In the genomic region with DNA sequence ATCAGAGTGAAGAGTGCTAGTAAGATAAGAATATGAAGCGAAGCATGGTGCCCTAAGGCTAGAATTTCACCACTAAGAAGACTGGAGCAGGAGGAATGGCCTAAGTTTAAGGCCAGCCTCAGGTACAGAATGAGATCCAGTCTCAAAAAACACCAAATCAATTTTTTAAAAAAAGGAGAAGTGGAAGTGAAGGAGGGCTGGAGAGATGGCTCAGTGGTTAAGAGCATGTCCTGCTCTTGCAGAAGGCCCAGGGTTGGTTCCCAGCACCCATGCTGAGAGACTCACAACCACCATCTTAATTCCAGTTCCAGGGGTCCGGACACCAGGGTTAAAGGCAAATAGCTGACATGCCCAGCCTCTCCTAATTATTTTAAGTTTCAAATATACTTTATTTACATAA, we compare ENCODE assay signal across 18 mouse cellular contexts. TPM values are rescaled to one million over a fixed set of nuclear protein-coding genes. Genes with fewer than 3 reads are reported as not detected.
DNase-seq lines count a peak whose midpoint lies in the region; ATAC-seq and TF ChIP-seq lines count a peak whose summit lies in the region.
"Had no signal": no experiment of that assay in that cellular context is flagged by ENCODE, and none has a peak within 500 bp of the region (broad histone marks: within the 10 kb centered on the region; RNA-seq: fewer than 3 reads in every experiment).

No protein-coding gene starts in this region.

- H3K79me2 ChIP-seq in CH12.LX (replicated peaks; ENCODE audit: control insufficient read depth, extremely low read depth, insufficient read depth, poor library complexity, severe bottlenecking), result peaks cover 60% of the 10 kb centered on the region

- H3K4me2 ChIP-seq in embryonic facial prominence, embryonic 14.5 days (ENCODE audit: low read depth, low read length), result no peak overlapping the region
- no peak overlapping the region for H3K4me2 ChIP-seq in CH12.LX (ENCODE audit: insufficient read depth, low read depth, poor library complexity, severe bottlenecking)
- no peak overlapping the region for H3K4me2 ChIP-seq in forebrain, embryonic 12.5 days
- H3K4me2 ChIP-seq: heart, embryonic 12.5 days; hindbrain, embryonic 14.5 days had no signal

- TF ChIP-seq EP300 in CH12.LX (IDR thresholded peaks at IDR 0.05; ENCODE audit: low read length), result peak; percentile 30; the same call in 1 of the 2 replicates

- dilution Hi-C loops in CH12.LX (cut with MboI; ENCODE audit: extremely low pct_ligation_motif_present, extremely low pct_unique_long_range_greater_than_20kb, low sequenced_read_pairs), result no loop called here

- no peak for TF ChIP-seq POLR2A in CH12.LX (IDR thresholded peaks at IDR 0.05; ENCODE audit: low read depth, low read length)

- no peak for DNase-seq in embryonic facial prominence, embryonic 14.5 days (ENCODE audit: low spot score)
- DNase-seq in embryonic facial prominence, embryonic 10.5 days (ENCODE audit: low spot score), result no peak
- DNase-seq in CH12.LX (ENCODE audit: extremely low read depth), result peak; percentile 31
- DNase-seq in splenic B cell, adult 2 months (ENCODE audit: low read depth, low spot score), result peak; percentile 49
- no peak for DNase-seq in right cerebral cortex, adult 18-20 months
- DNase-seq: adrenal gland, adult 8-10 months; adrenal gland, postnatal 36 days; cerebellum, adult 18-20 months; cerebellum, adult 9-11 months; cerebellum, postnatal 36 days; gastrocnemius, postnatal 25 days had no signal

- WGBS in embryonic facial prominence, embryonic 14.5 days, result 96% methylated on average over 2 of the region's 2 CpGs
- 87% methylated on average over 2 of the region's 2 CpGs for WGBS in embryonic facial prominence, embryonic 10.5 days
- WGBS in forebrain, embryonic 12.5 days, result 96% methylated on average over 2 of the region's 2 CpGs

- H3K27ac ChIP-seq in embryonic facial prominence, embryonic 14.5 days (replicated peaks; ENCODE audit: low read depth, low read length), result 0 out of 2 replicates have a peak overlapping the region, but pooled peaks have one; percentile 15
- no peak overlapping the region for H3K27ac ChIP-seq in embryonic facial prominence, embryonic 10.5 days (replicated peaks)
- peak overlapping the region; percentile 21; the same call in 1 of the 2 replicates for H3K27ac ChIP-seq in CH12.LX (ENCODE audit: insufficient read depth, low read depth)
- peak overlapping the region; percentile 24; the same call in 1 of the 2 replicates for H3K27ac ChIP-seq in brown adipose tissue, adult 24 weeks (replicated peaks; ENCODE audit: low read depth, low read length)
- no peak overlapping the region for H3K27ac ChIP-seq in forebrain, embryonic 12.5 days
- H3K27ac ChIP-seq: hindbrain, embryonic 10.5 days; hindbrain, embryonic 14.5 days had no signal

- TF ChIP-seq RAD21 in CH12.LX (IDR thresholded peaks at IDR 0.05; ENCODE audit: low read depth, low read length), result no peak

- no peak for ATAC-seq in embryonic facial prominence, embryonic 14.5 days (ENCODE audit: low read depth)
- ATAC-seq in forebrain, embryonic 12.5 days (ENCODE audit: low FRiP score), result no peak
- ATAC-seq: forebrain, embryonic 16.5 days; intestine, embryonic 16.5 days had no signal

- in situ Hi-C loops in CH12.LX (cut with MboI; ENCODE audit: low pct_ligation_motif_present, low pct_unique_long_range_greater_than_20kb, low sequenced_read_pairs), result no loop called here

- H3K4me3 ChIP-seq in embryonic facial prominence, embryonic 14.5 days (ENCODE audit: low read depth, low read length), result no peak overlapping the region
- no peak overlapping the region for H3K4me3 ChIP-seq in embryonic facial prominence, embryonic 10.5 days
- no peak overlapping the region for H3K4me3 ChIP-seq in CH12.LX (replicated peaks in 1 of 3; ENCODE audit: low read depth in 2 of 3, low read length in 2 of 3, poor library complexity in 1 of 3)
- no peak overlapping the region for H3K4me3 ChIP-seq in brown adipose tissue, adult 24 weeks (ENCODE audit: insufficient read depth, low read depth, low read length)
- no peak overlapping the region for H3K4me3 ChIP-seq in forebrain, embryonic 12.5 days (replicated peaks)
- H3K4me3 ChIP-seq: heart, embryonic 12.5 days; hindbrain, embryonic 10.5 days had no signal

- no peak overlapping the region for H3K9ac ChIP-seq in embryonic facial prominence, embryonic 14.5 days (ENCODE audit: low read depth, low read length)
- peak overlapping the region; percentile 59; the same call in 1 of the 2 replicates for H3K9ac ChIP-seq in CH12.LX (ENCODE audit: insufficient read depth, low read depth)
- no peak overlapping the region for H3K9ac ChIP-seq in forebrain, embryonic 12.5 days
- H3K9ac ChIP-seq: heart, embryonic 12.5 days; hindbrain, embryonic 14.5 days had no signal

- H3K27me3 ChIP-seq in embryonic facial prominence, embryonic 14.5 days (replicated peaks; ENCODE audit: control insufficient read depth, insufficient read depth, low read length), result no peaks in the 10 kb centered on the region
- H3K27me3 ChIP-seq in embryonic facial prominence, embryonic 10.5 days (replicated peaks; ENCODE audit: low read depth, poor library complexity, severe bottlenecking), result no peaks in the 10 kb centered on the region
- no peaks in the 10 kb centered on the region for H3K27me3 ChIP-seq in CH12.LX (replicated peaks)
- H3K27me3 ChIP-seq in splenic B cell, adult 2 months (ENCODE audit: control insufficient read depth, insufficient read depth, low read length, poor library complexity, severe bottlenecking), result no peaks in the 10 kb centered on the region
- no peaks in the 10 kb centered on the region for H3K27me3 ChIP-seq in forebrain, embryonic 12.5 days
- H3K27me3 ChIP-seq: heart, embryonic 12.5 days had no signal

- peaks cover 23% of the 10 kb centered on the region for H3K4me1 ChIP-seq in embryonic facial prominence, embryonic 14.5 days (ENCODE audit: control insufficient read depth, insufficient read depth, low read length)
- H3K4me1 ChIP-seq in embryonic facial prominence, embryonic 10.5 days, result no peaks in the 10 kb centered on the region
- H3K4me1 ChIP-seq in CH12.LX (ENCODE audit: control insufficient read depth in 1 of 2, insufficient read depth in 2 of 2), result peaks cover 32 to 87% of the 10 kb centered on the region in 2 experiments
- peaks cover 47% of the 10 kb centered on the region for H3K4me1 ChIP-seq in brown adipose tissue, adult 24 weeks (ENCODE audit: control insufficient read depth, insufficient read depth, insufficient read length, low read length)
- H3K4me1 ChIP-seq in forebrain, embryonic 12.5 days, result peaks cover 16% of the 10 kb centered on the region

- no peaks in the 10 kb centered on the region for H3K9me3 ChIP-seq in embryonic facial prominence, embryonic 14.5 days (ENCODE audit: control insufficient read depth, low read length)
- no peaks in the 10 kb centered on the region for H3K9me3 ChIP-seq in embryonic facial prominence, embryonic 10.5 days
- H3K9me3 ChIP-seq in CH12.LX (replicated peaks; ENCODE audit: low read length), result peaks cover 3% of the 10 kb centered on the region
- H3K9me3 ChIP-seq in forebrain, embryonic 12.5 days, result no peaks in the 10 kb centered on the region
- H3K9me3 ChIP-seq: heart, embryonic 12.5 days; hindbrain, embryonic 10.5 days had no signal

- no peak for TF ChIP-seq CTCF in CH12.LX (conservative IDR thresholded peaks at IDR 0.05 in 1 of 2, IDR thresholded peaks at IDR 0.05 in 1 of 2; ENCODE audit: low read depth in 2 of 2, low read length in 2 of 2)

- no peaks in the 10 kb centered on the region for H3K36me3 ChIP-seq in embryonic facial prominence, embryonic 14.5 days (ENCODE audit: control insufficient read depth, insufficient read depth, low read length)
- peaks cover 11% of the 10 kb centered on the region for H3K36me3 ChIP-seq in embryonic facial prominence, embryonic 10.5 days (replicated peaks)
- peaks cover 0 to 47% of the 10 kb centered on the region in 2 experiments for H3K36me3 ChIP-seq in CH12.LX (replicated peaks in 1 of 2; ENCODE audit: control insufficient read depth in 1 of 2, insufficient read depth in 1 of 2, low read length in 1 of 2)
- H3K36me3 ChIP-seq in splenic B cell, adult 2 months (ENCODE audit: control insufficient read depth, insufficient read depth, low read length, poor library complexity, severe bottlenecking), result no peaks in the 10 kb centered on the region; the same call in 1 of the 2 replicates
- no peaks in the 10 kb centered on the region for H3K36me3 ChIP-seq in forebrain, embryonic 12.5 days (replicated peaks)
- H3K36me3 ChIP-seq: heart, embryonic 12.5 days had no signal

TF ChIP-seq in CH12.LX, 34 proteins besides CTCF, POLR2A, EP300 and RAD21:
- no peak for TF ChIP-seq CHD2 (IDR thresholded peaks at IDR 0.05; ENCODE audit: low read length)
- TF ChIP-seq IRF4 (IDR thresholded peaks at IDR 0.05; ENCODE audit: low read depth, low read length), result peak; percentile 61; the same call in 1 of the 2 replicates
- no peak for TF ChIP-seq MEF2A (IDR thresholded peaks at IDR 0.05; ENCODE audit: borderline replicate concordance, low read depth, low read length)

RNA-seq across cellular contexts. Expression of a gene that starts 13.6 kb away (rescaled TPM):
- polyA plus RNA-seq in embryonic facial prominence, embryonic 14.5 days (2014; fragmentation: Nextera tagmentation; extraction: Ambion mirVana), result 10.6 and 10.7 TPM in 2 replicates
- 10.3 and 10.8 TPM in 2 replicates for polyA plus RNA-seq in embryonic facial prominence, embryonic 10.5 days (2016; fragmentation: Nextera tagmentation; extraction: Ambion mirVana)
- total RNA-seq in CH12.LX (2012; rRNA removed), result 12.8 and 12.9 TPM in 2 replicates
- total RNA-seq in CH12.LX (2014; rRNA removed), result 12.2 and 12.3 TPM in 2 replicates
- 14.0 and 15.6 TPM in 2 replicates for polyA plus RNA-seq in CH12.LX (2012; ENCODE audit: insufficient read length, low read depth)
- 6.3 and 7.4 TPM in 2 replicates for polyA plus RNA-seq in brown adipose tissue, adult 24 weeks (2012; ENCODE audit: insufficient read depth, insufficient read length, missing spikeins)
- 12.4 and 12.7 TPM in 2 replicates for polyA plus RNA-seq in forebrain, embryonic 12.5 days (2016; fragmentation: Nextera tagmentation; extraction: Ambion mirVana)

Comparison
In these comparisons a context has a peak if more than half of its experiments do, and no peak if none do; other contexts are left out.
1. H3K27ac ChIP-seq: peak in embryonic facial prominence, embryonic 14.5 days (single experiment), CH12.LX (single experiment) and brown adipose tissue, adult 24 weeks (single experiment); none in embryonic facial prominence, embryonic 10.5 days (single experiment) and forebrain, embryonic 12.5 days (single experiment).
2. DNase-seq: peak in CH12.LX (single experiment) and splenic B cell, adult 2 months (single experiment); none in embryonic facial prominence, embryonic 14.5 days (single experiment), embryonic facial prominence, embryonic 10.5 days (single experiment) and right cerebral cortex, adult 18-20 months (single experiment).